Mouse (Mus musculus): ENCODE results near the gene Bicd1. TPM values are rescaled to one million over a fixed set of nuclear protein-coding genes. Genes with fewer than 3 reads are reported as not detected.
"Not testable (repeated sequence)": the region's sequence is repeated elsewhere in the genome, so short reads cannot be mapped to it uniquely, and the experiment has no call there.

The Bicd1 gene
- 0.45 and 0.78 TPM in 2 replicates for polyA plus RNA-seq (2015; fragmentation: Nextera tagmentation; extraction: Ambion mirVana)

DNA sequence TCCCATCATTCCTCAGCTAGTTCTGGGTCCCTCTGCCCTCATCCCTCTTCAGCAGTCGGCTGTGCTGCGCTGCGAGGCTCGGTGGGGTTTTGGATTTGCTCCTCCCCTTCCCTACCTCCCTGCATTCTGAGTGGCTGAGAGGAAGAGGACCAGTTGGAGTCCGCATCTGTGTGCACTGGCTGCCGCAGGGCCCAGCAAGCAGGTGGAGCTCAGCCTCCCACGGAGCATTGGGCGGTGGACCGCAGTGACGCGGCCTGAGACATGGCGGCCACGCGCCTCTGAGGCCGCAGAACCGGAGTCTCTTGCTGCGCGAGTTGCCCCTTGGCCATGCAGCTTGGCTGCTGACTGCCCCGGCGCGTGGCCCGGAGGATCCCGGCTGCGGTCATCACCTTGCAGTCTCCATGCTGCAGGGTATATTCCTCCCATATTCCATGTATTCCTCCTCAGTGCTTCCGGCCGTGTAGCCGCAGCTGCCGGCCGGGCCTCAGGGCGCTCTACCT lies at the start of gene Bicd1:
Gene Bicd1, plus strand, starts transcription at position 54 of the 500 bp plus-strand sequence.
- Histone ChIP-seq H3K36me3 (replicated peaks; ENCODE audit: insufficient read depth, low read length) (no peaks in the 10 kb centered on the region), H3K4me2 (ENCODE audit: low read depth, low read length) (peak within 1 kb of the TSS; percentile 79), H3K9me3 (ENCODE audit: low read length) (no peaks in the 10 kb centered on the region), H3K9ac (replicated peaks) (peak within 1 kb of the TSS; percentile 56), H3K4me1 (ENCODE audit: insufficient read depth) (no peaks in the 10 kb centered on the region), H3K4me3 (ENCODE audit: low read depth, low read length) (peak within 1 kb of the TSS; percentile 49), H3K27ac (ENCODE audit: low read depth) (no peak within 1 kb of the TSS), H3K27me3 (ENCODE audit: insufficient read depth, low read length) (peaks cover 4% of the 10 kb centered on the region; the same call in 1 of the 2 replicates)
- ATAC-seq (peak; percentile 89), DNase-seq (peak; percentile 59)
- no peak for TF ChIP-seq EP300 (IDR thresholded peaks at IDR 0.05; ENCODE audit: low read depth)
- no peak for TF ChIP-seq CTCF (IDR thresholded peaks at IDR 0.05; ENCODE audit: low read depth)
- 1% methylated on average over 30 of the region's 30 CpGs for WGBS (ENCODE audit: insufficient replicate concordance)

DNA sequence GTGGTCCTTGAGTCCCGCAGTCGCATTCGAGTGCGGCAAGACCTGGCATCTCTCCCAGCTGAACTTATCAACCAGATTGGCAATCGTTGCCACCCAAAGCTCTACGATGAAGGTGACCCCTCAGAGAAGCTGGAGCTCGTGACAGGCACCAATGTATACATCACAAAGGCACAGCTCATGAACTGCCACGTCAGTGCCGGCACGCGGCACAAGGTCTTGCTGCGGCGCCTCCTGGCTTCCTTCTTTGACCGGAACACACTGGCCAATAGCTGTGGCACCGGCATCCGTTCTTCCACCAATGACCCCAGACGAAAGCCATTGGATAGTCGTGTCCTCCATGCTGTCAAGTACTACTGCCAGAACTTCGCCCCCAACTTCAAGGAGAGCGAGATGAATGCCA lies 46.2 kb upstream of the Bicd1 start:
- not testable (repeated sequence) for H3K9me3 ChIP-seq (ENCODE audit: low read length)
- 91% methylated on average over 19 of the region's 20 CpGs for WGBS (ENCODE audit: insufficient replicate concordance)

DNA sequence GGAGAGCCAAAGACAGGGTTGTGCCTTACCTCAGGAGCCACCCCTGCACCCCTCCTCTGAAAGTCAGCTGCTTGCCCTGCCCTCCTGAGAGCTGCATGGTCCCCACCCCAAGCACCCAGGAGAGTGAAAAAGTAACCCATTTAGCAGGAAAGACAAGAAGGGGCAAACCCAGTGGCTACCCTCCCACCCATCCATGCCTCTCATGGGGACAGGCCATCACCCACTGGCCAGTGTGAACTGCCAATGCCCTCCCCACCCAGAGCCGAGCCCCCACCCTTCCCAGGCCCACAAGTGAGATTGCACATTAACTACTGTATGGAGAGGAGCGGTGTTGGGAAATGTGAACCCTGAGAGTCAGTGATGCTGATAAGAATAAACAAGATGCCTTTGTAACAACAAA lies 42.7 kb upstream of the Bicd1 start:
- peak; percentile 48 for ATAC-seq
- not testable (repeated sequence) for H3K9me3 ChIP-seq (ENCODE audit: low read length); H3K27ac ChIP-seq (ENCODE audit: low read depth); H3K9ac ChIP-seq (replicated peaks); H3K4me3 ChIP-seq (ENCODE audit: low read depth, low read length); H3K4me2 ChIP-seq (ENCODE audit: low read depth, low read length); H3K4me1 ChIP-seq (ENCODE audit: insufficient read depth); H3K36me3 ChIP-seq (replicated peaks; ENCODE audit: insufficient read depth, low read length); H3K27me3 ChIP-seq (ENCODE audit: insufficient read depth, low read length); DNase-seq
- WGBS (ENCODE audit: insufficient replicate concordance), result 68% methylated on average over 2 of the region's 2 CpGs

More for the DNA sequence above, 46.2 kb upstream of the Bicd1 start:
- not testable (repeated sequence) for H3K9ac ChIP-seq (replicated peaks); H3K27ac ChIP-seq (ENCODE audit: low read depth); H3K27me3 ChIP-seq (ENCODE audit: insufficient read depth, low read length); H3K4me3 ChIP-seq (ENCODE audit: low read depth, low read length); H3K36me3 ChIP-seq (replicated peaks; ENCODE audit: insufficient read depth, low read length); H3K4me2 ChIP-seq (ENCODE audit: low read depth, low read length); DNase-seq; ATAC-seq; H3K4me1 ChIP-seq (ENCODE audit: insufficient read depth)

DNA sequence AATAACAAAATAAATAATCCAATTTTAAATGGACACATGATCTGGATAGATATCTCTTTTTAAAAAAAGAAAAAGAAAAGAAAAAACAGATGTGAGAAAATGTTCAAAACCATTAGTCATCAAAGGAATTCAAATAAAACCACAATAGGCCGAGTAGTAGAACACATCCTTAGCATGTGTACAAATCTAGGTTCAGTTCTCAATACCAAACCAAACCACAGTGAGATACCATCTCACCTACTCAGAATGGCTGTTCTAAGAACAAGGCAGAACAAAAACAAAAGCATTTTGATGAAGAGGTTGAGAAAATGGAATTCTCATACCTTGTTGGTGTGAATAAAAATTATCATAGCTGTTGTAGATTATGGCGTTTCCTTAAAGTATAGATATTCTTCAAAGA lies 42.3 kb upstream of the Bicd1 start:
- Histone ChIP-seq H3K4me3 (ENCODE audit: low read depth, low read length) (no peak overlapping the region), H3K36me3 (replicated peaks; ENCODE audit: insufficient read depth, low read length) (no peaks in the 10 kb centered on the region), H3K27ac (ENCODE audit: low read depth) (no peak overlapping the region), H3K4me1 (ENCODE audit: insufficient read depth) (no peaks in the 10 kb centered on the region), H3K9me3 (ENCODE audit: low read length) (no peaks in the 10 kb centered on the region; the same call in 1 of the 2 replicates), H3K27me3 (ENCODE audit: insufficient read depth, low read length) (no peaks in the 10 kb centered on the region), H3K4me2 (ENCODE audit: low read depth, low read length) (no peak overlapping the region), H3K9ac (replicated peaks) (no peak overlapping the region)
- ATAC-seq (no peak), DNase-seq (no peak)
- 68% methylated on average over 2 of the region's 2 CpGs for WGBS (ENCODE audit: insufficient replicate concordance)
- TF ChIP-seq EP300 (IDR thresholded peaks at IDR 0.05; ENCODE audit: low read depth) (no peak), CTCF (IDR thresholded peaks at IDR 0.05; ENCODE audit: low read depth) (no peak)

DNA sequence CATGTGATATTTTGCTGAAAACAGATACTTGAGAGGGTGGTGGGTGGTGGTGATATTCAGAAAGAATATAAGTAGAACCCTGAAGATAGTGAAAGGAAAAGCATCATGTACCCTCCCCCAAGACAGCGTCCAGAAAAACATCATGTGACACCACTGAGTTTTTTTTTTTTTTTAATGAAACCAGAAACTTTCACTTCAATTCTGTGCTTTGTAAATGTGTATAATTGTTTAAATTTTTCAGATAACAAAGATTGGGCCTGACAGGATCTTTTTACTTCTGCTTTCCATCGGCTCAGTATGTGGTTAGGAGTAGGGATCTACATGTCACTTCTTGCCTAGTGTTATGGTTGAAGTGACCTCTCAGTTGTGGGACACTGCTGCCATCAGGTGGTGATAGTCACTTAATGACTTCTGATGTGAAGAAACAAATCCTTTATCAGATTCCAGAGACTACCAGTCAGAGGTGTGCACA lies 33.7 kb upstream of the Bicd1 start:
- no peaks in the 10 kb centered on the region for H3K4me1 ChIP-seq (ENCODE audit: insufficient read depth)
- no peak overlapping the region for H3K27ac ChIP-seq (ENCODE audit: low read depth)
- TF ChIP-seq EP300 (IDR thresholded peaks at IDR 0.05; ENCODE audit: low read depth) (peak; percentile 24; the same call in 1 of the 2 replicates), CTCF (IDR thresholded peaks at IDR 0.05; ENCODE audit: low read depth) (peak; percentile 90)
- peak overlapping the region; percentile 3; the same call in 1 of the 2 replicates for H3K4me2 ChIP-seq (ENCODE audit: low read depth, low read length)
- H3K4me3 ChIP-seq (ENCODE audit: low read depth, low read length), result no peak overlapping the region
- H3K27me3 ChIP-seq (ENCODE audit: insufficient read depth, low read length), result no peaks in the 10 kb centered on the region
- H3K36me3 ChIP-seq (replicated peaks; ENCODE audit: insufficient read depth, low read length), result no peaks in the 10 kb centered on the region
- no peak overlapping the region for H3K9ac ChIP-seq (replicated peaks)
- no peaks in the 10 kb centered on the region for H3K9me3 ChIP-seq (ENCODE audit: low read length)
- peak; percentile 80 for DNase-seq
- 24% methylated on average over 2 of the region's 2 CpGs for WGBS (ENCODE audit: insufficient replicate concordance)
- peak; percentile 90 for ATAC-seq

DNA sequence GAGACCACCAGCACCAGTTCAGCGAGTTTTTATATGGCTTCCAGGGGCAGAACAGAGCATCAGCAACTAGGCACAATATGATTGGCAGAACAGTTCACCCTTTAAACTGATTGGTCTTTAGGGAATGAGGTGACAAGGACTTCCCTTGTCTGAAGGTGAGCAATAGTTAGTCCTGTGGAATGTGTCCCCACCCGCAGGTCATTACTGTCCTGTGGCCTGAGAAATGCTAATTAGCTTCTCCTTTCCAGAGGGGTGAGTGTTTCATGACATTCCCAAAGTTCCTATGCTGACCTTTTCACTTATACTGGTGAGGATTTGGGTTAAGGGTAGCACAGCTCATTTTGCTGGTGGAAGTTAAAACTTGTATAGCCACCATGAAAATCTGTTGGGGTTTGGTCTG lies 25.2 kb upstream of the Bicd1 start:
- Histone ChIP-seq H3K27me3 (ENCODE audit: insufficient read depth, low read length) (no peaks in the 10 kb centered on the region), H3K36me3 (replicated peaks; ENCODE audit: insufficient read depth, low read length) (no peaks in the 10 kb centered on the region), H3K4me1 (ENCODE audit: insufficient read depth) (no peaks in the 10 kb centered on the region), H3K9me3 (ENCODE audit: low read length) (no peaks in the 10 kb centered on the region), H3K27ac (ENCODE audit: low read depth) (no peak overlapping the region), H3K4me2 (ENCODE audit: low read depth, low read length) (no peak overlapping the region), H3K9ac (replicated peaks) (no peak overlapping the region), H3K4me3 (ENCODE audit: low read depth, low read length) (no peak overlapping the region)
- no peak for ATAC-seq
- WGBS (ENCODE audit: insufficient replicate concordance), result 75% methylated on average over 2 of the region's 2 CpGs
- TF ChIP-seq CTCF (IDR thresholded peaks at IDR 0.05; ENCODE audit: low read depth) (no peak), EP300 (IDR thresholded peaks at IDR 0.05; ENCODE audit: low read depth) (no peak)
- no peak for DNase-seq

DNA sequence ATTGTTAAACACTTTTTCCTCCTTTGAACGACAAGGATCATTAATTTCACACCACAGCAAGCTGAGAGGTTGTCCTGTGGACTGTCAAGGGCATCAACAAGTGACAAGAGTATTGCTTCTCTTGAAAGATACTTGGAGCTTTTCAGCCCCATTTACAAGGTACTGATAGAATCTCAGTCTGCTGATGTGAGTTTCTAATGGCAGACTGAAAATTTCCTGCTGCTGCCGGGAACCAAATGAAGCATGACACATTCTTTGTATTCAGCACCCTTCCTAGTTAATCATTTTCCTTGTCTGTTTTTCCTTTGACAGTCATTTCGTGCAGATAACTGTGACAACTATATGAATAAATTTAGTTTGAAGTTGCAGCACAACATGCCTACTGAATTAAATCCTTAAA lies 22.3 kb upstream of the Bicd1 start:
- Histone ChIP-seq H3K4me3 (ENCODE audit: low read depth, low read length) (no peak overlapping the region), H3K36me3 (replicated peaks; ENCODE audit: insufficient read depth, low read length) (no peaks in the 10 kb centered on the region), H3K4me2 (ENCODE audit: low read depth, low read length) (no peak overlapping the region), H3K27me3 (ENCODE audit: insufficient read depth, low read length) (no peaks in the 10 kb centered on the region), H3K4me1 (ENCODE audit: insufficient read depth) (no peaks in the 10 kb centered on the region), H3K9ac (replicated peaks) (no peak overlapping the region), H3K9me3 (ENCODE audit: low read length) (no peaks in the 10 kb centered on the region), H3K27ac (ENCODE audit: low read depth) (no peak overlapping the region)
- WGBS (ENCODE audit: insufficient replicate concordance), result 28% methylated on average over 3 of the region's 3 CpGs
- no peak for ATAC-seq
- no peak for DNase-seq
- TF ChIP-seq EP300 (IDR thresholded peaks at IDR 0.05; ENCODE audit: low read depth), result no peak
- no peak for TF ChIP-seq CTCF (IDR thresholded peaks at IDR 0.05; ENCODE audit: low read depth)

DNA sequence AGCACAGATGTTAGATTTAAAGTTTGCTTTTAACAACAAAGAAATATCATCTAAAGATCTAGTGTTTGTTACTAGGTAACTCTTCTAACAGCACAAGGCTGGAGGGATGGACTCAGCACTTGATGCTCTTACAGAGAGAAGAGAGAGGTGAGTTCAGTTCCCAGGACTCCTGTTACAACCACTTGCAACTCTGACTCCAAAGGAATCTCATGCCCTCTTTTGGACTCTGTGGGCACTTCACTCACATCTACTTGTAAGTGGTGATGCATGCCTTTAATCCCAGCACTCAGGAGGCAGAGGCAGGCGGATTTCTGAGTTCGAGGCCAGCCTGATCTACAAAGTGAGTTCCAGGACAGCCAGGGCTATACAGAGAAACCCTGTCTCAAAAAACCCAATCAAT lies 19.1 kb upstream of the Bicd1 start:
- not testable (repeated sequence) for H3K9ac ChIP-seq (replicated peaks); H3K4me1 ChIP-seq (ENCODE audit: insufficient read depth); H3K27ac ChIP-seq (ENCODE audit: low read depth); DNase-seq; H3K4me2 ChIP-seq (ENCODE audit: low read depth, low read length); H3K36me3 ChIP-seq (replicated peaks; ENCODE audit: insufficient read depth, low read length); H3K4me3 ChIP-seq (ENCODE audit: low read depth, low read length); ATAC-seq; H3K27me3 ChIP-seq (ENCODE audit: insufficient read depth, low read length); H3K9me3 ChIP-seq (ENCODE audit: low read length)
- 76% methylated on average over 2 of the region's 2 CpGs for WGBS (ENCODE audit: insufficient replicate concordance)

Data from liver, postnatal 0 days (tissue).